In the genomic region with DNA sequence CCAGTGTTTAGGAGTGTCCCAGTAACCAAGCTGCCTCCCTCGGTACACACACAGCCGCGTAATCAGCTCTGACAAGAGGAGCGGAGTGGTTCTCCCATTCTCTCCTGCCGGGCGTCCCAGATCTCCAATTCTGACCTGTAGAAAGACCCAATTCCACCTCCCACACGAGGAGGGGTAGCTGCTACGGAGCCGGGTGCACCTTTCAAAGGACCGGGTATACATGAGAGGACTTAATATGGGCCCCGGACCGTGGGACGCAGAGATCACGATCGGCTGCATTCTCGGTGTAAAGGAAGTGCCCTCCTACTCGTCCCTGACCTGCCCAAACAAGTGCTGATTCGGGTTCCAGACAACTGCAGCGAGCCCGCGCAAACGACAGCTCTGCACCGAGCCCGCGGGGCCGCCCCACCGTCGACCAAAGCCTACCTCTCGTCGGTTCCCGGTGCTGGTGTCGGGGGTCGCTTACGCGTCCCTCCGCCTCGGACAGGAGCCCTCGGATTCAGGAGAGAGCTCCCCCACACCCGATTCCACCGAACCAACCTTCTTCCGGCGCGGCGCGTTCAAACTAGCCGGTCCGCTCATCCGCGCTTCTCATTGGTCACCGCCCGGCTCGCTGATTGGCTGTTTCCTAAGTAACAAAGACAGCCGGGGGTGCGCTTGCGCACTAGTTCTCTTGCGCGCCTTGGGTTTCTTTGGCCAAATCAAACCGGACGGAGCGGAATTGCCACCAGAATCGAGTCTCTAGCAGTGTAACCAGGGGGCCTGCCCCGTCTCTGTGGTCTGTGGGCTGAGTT, we compare ENCODE assay signal across 8 mouse cellular contexts. TPM values are rescaled to one million over a fixed set of nuclear protein-coding genes. Genes with fewer than 3 reads are reported as not detected.
A peak's percentile ranks its signal among the peaks of the same experiment; 100 is the strongest.
DNase-seq lines count a peak whose midpoint lies in the region; ATAC-seq lines count a peak whose summit lies in the region.

A gene (minus strand): TSS at position 568 of the 794 bp plus-strand sequence.

- H3K27me3 ChIP-seq in hindbrain, embryonic 15.5 days, result no peaks in the 10 kb centered on the region

- peak; percentile 94 for ATAC-seq in hindbrain, embryonic 15.5 days (ENCODE audit: low FRiP score, low read depth)

- no peaks in the 10 kb centered on the region for H3K9me3 ChIP-seq in hindbrain, embryonic 15.5 days

- under 1% methylated on average over 62 of the region's 62 CpGs for WGBS in hindbrain, embryonic 15.5 days

- H3K4me1 ChIP-seq in hindbrain, embryonic 15.5 days (replicated peaks), result peaks cover 14% of the 10 kb centered on the region

- no peaks in the 10 kb centered on the region for H3K36me3 ChIP-seq in hindbrain, embryonic 15.5 days

- H3K4me3 ChIP-seq in hindbrain, embryonic 15.5 days, result peak within 1 kb of the TSS; percentile 54

- peak within 1 kb of the TSS; percentile 77 for H3K4me2 ChIP-seq in hindbrain, embryonic 15.5 days

- peak within 1 kb of the TSS; percentile 77 for H3K27ac ChIP-seq in hindbrain, embryonic 15.5 days (replicated peaks)

- H3K9ac ChIP-seq in hindbrain, embryonic 15.5 days, result peak within 1 kb of the TSS; percentile 43

- peak; percentile 88 for DNase-seq in T-cell, adult 2 months (ENCODE audit: low spot score)
- DNase-seq in cerebellum, postnatal 36 days, result peak; percentile 92 to 94
- peak; percentile 88 to 94 for DNase-seq in frontal cortex, postnatal 36 days (ENCODE audit: low spot score in 2 of 2)
- peak; percentile 87 for DNase-seq in left cerebral cortex, adult 11 months (ENCODE audit: low spot score)
- peak; percentile 95 to 96 for DNase-seq in lung, postnatal 4 days
- DNase-seq in retina, postnatal 7 days (ENCODE audit: low read depth, low spot score), result peak; percentile 92
- peak; percentile 84 for DNase-seq in urinary bladder, adult 2 months (ENCODE audit: low spot score)

RNA-seq across cellular contexts. Expression of the gene that starts here (rescaled TPM):
- polyA plus RNA-seq in hindbrain, embryonic 15.5 days (2015; fragmentation: Nextera tagmentation; extraction: Ambion mirVana), result 2.1 and 3.6 TPM in 2 replicates
- polyA plus RNA-seq in urinary bladder, adult 2 months (2012; rRNA removed), result 0.56 and 0.71 TPM in 2 replicates

Comparison
In these comparisons a context has a peak if more than half of its experiments do, and no peak if none do; other contexts are left out.
1. Peak in every context shown above with its lines: DNase-seq, ATAC-seq, H3K4me3 ChIP-seq and H3K27ac ChIP-seq.
2. Peak in DNase-seq in urinary bladder, adult 2 months; RNA of the gene not detected or under 1 TPM.